Mouse (Mus musculus): ENCODE measurements at regions not wholly inside any gene's neighbourhood (a gene's known extent, or its start where the extent isn't known, plus 50 kb on each side); places are given as distances from the start of the nearest gene placed in this dataset.

DNA sequence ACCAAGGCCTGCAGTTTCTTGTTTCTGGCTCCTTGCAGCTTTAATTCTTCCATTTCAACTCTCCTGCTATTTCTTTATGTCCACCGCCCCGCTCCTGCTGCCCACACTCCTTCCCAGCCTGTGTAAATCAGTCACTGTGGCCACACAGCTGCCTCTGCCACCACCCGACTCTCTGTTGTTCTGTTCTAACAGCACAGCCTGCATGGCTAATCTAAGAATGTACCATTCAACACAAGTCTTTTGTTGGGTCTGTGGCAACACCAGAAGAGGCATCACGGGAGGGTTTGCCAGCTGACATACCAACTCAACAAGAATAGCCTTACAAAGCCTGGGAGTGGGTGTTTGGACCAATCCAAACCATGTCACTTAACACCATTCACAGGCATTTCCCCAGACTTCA is 264.9 kb upstream of the Pum3 start:
- 73% methylated on average over 4 of the region's 4 CpGs for WGBS (ENCODE audit: insufficient replicate concordance)
- H3K4me1 ChIP-seq (replicated peaks): no peaks in the 10 kb centered on the region
- no peaks in the 10 kb centered on the region for H3K9me3 ChIP-seq (replicated peaks)
- no peaks in the 10 kb centered on the region for H3K36me3 ChIP-seq (replicated peaks)
- H3K9ac ChIP-seq: no peak overlapping the region
- no peak for ATAC-seq (ENCODE audit: insufficient read depth)
- no peak overlapping the region for H3K4me3 ChIP-seq (replicated peaks)
- no peak overlapping the region for H3K4me2 ChIP-seq
- H3K27me3 ChIP-seq: no peaks in the 10 kb centered on the region
- no peak overlapping the region for H3K27ac ChIP-seq (replicated peaks)

- no peaks in the 10 kb centered on the region for H3K9me3 ChIP-seq (replicated peaks)
- WGBS (ENCODE audit: insufficient replicate concordance): 62% methylated on average over 7 of the region's 7 CpGs
- no peak for ATAC-seq (ENCODE audit: insufficient read depth)
Measured at GRCm38 (mm10) chr19:27693706-27694105, 264.1 kb upstream of the Pum3 start.

DNA sequence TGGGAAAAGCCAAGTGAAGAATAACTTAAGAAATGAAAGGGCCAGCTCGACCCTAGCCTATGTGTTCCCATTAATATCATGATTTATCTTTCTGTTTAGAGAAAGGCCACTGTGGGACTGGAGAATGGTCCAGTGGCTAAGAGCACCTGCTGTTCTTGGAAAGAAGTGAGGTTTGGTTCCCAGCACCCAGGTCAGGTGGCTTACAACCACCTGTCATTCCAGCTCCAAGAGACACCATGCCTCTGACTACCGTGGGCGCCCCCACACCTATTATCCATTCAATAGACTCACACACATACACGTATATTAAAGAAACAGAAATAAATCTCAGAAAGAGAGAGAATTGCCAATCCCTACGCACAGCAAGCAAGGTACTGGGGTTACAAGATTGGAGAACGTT is 263.3 kb upstream of the Pum3 start:
- 71% methylated on average over 6 of the region's 6 CpGs for WGBS (ENCODE audit: insufficient replicate concordance)

More at GRCm38 (mm10) chr19:27693706-27694105, 264.1 kb upstream of the Pum3 start:
- H3K36me3 ChIP-seq (replicated peaks): no peaks in the 10 kb centered on the region
- H3K4me1 ChIP-seq (replicated peaks): no peaks in the 10 kb centered on the region
- H3K27me3 ChIP-seq: no peaks in the 10 kb centered on the region
- no peak overlapping the region for H3K4me3 ChIP-seq (replicated peaks)
- no peak overlapping the region for H3K4me2 ChIP-seq
- no peak overlapping the region for H3K9ac ChIP-seq
- no peak overlapping the region for H3K27ac ChIP-seq (replicated peaks)

DNA sequence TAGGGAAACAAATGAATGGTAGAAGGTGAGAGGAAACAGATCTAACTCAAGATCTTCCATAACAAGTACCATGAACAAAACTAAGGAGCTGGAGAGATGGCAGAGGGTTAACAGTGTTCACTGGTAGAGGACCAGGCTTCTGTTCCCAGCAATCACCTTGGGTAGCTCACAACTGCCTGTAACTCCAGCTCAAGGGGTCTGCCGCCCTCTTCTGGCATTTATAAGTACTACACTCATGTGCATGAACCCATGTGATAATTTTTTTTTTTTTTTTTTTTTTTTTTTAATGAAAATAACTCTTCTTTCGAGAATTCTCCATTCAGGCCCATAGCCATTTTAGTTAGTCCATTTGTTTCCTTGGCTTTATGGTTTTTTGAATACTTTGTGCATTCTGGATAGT is 253.8 kb upstream of the Pum3 start:
- Histone ChIP-seq H3K27ac (replicated peaks) (no peak overlapping the region), H3K9ac (no peak overlapping the region), H3K4me2 (no peak overlapping the region), H3K27me3 (no peaks in the 10 kb centered on the region), H3K9me3 (replicated peaks) (no peaks in the 10 kb centered on the region), H3K4me1 (replicated peaks) (no peaks in the 10 kb centered on the region), H3K36me3 (replicated peaks) (no peaks in the 10 kb centered on the region), H3K4me3 (replicated peaks) (no peak overlapping the region)
- 32% methylated on average over 2 of the region's 2 CpGs for WGBS (ENCODE audit: insufficient replicate concordance)
- no peak for ATAC-seq (ENCODE audit: insufficient read depth)

More for the DNA sequence above, 263.3 kb upstream of the Pum3 start:
- Histone ChIP-seq H3K4me2 (no peak overlapping the region), H3K36me3 (replicated peaks) (no peaks in the 10 kb centered on the region), H3K4me3 (replicated peaks) (no peak overlapping the region), H3K27me3 (no peaks in the 10 kb centered on the region), H3K9me3 (replicated peaks) (no peaks in the 10 kb centered on the region), H3K27ac (replicated peaks) (no peak overlapping the region), H3K9ac (no peak overlapping the region), H3K4me1 (replicated peaks) (no peaks in the 10 kb centered on the region)
- no peak for ATAC-seq (ENCODE audit: insufficient read depth)

GRCm38 (mm10) chr19:27679427-27679826 is 249.8 kb upstream of the Pum3 start:
- no peak overlapping the region for H3K4me3 ChIP-seq (replicated peaks)
- H3K4me2 ChIP-seq: no peak overlapping the region
- no peak overlapping the region for H3K9ac ChIP-seq
- no peak overlapping the region for H3K27ac ChIP-seq (replicated peaks)
- no peaks in the 10 kb centered on the region for H3K4me1 ChIP-seq (replicated peaks)
- no peak for ATAC-seq (ENCODE audit: insufficient read depth)
- no peaks in the 10 kb centered on the region for H3K9me3 ChIP-seq (replicated peaks)
- WGBS (ENCODE audit: insufficient replicate concordance): 72% methylated on average over 7 of the region's 7 CpGs
- no peaks in the 10 kb centered on the region for H3K27me3 ChIP-seq
- no peaks in the 10 kb centered on the region for H3K36me3 ChIP-seq (replicated peaks)

GRCm38 (mm10) chr19:27672679-27673190 is 243.1 kb upstream of the Pum3 start:
- H3K4me3 ChIP-seq (replicated peaks): no peak overlapping the region
- no peak for ATAC-seq (ENCODE audit: insufficient read depth)
- no peak overlapping the region for H3K9ac ChIP-seq
- no peaks in the 10 kb centered on the region for H3K27me3 ChIP-seq
- no peak overlapping the region for H3K27ac ChIP-seq (replicated peaks)
- no peaks in the 10 kb centered on the region for H3K4me1 ChIP-seq (replicated peaks)
- H3K4me2 ChIP-seq: no peak overlapping the region
- no peaks in the 10 kb centered on the region for H3K36me3 ChIP-seq (replicated peaks)
- H3K9me3 ChIP-seq (replicated peaks): no peaks in the 10 kb centered on the region
- 49% methylated on average over 2 of the region's 2 CpGs for WGBS (ENCODE audit: insufficient replicate concordance)

DNA sequence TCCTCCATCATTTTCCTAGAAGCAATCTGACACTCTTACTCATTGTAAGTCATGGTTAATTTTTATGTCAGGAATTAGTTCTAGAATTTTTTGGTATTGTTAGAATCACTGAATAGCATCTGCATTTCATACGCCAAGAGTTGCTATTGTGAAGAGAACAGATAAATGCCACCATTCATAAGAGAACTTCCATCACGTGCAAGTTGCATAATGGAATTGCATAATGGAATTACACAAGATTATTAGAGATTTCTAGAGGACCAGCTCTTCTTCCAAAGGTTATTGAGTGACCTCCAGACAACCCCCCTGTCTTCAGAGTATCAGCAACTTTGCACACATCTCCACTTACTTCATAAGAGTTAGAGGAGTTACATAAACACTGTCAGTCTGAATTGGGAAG is 233.7 kb upstream of the Pum3 start:
- WGBS (ENCODE audit: insufficient replicate concordance): 56% methylated on average over 2 of the region's 2 CpGs
- Histone ChIP-seq H3K4me3 (replicated peaks) (no peak overlapping the region), H3K27ac (replicated peaks) (no peak overlapping the region), H3K4me1 (replicated peaks) (no peaks in the 10 kb centered on the region), H3K27me3 (no peaks in the 10 kb centered on the region), H3K4me2 (no peak overlapping the region), H3K9ac (no peak overlapping the region), H3K36me3 (replicated peaks) (no peaks in the 10 kb centered on the region), H3K9me3 (replicated peaks) (no peaks in the 10 kb centered on the region; the same call in 1 of the 2 replicates)
- ATAC-seq (ENCODE audit: insufficient read depth): no peak

DNA sequence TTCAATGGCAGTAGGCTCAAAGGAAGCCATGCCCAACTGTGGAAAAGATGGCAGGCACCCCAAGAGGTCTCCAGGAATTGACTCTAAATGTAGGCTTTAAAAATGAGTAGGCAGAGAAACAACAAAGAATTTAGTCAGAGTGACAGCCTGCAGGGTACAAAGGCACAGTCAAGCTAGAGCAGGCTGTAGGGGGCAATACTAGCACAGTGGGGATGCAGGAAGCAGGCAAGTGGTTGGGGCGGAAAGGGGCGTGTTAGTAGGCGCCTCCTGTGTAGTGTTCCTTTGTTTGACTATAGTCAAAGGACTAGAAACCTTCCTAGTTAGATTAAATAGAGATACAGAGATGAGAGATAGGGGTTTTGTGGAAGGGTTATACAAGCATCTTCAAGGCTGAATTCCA is 211.4 kb upstream of the Pum3 start:
- Histone ChIP-seq H3K9ac (no peak overlapping the region), H3K27me3 (no peaks in the 10 kb centered on the region), H3K9me3 (replicated peaks) (no peaks in the 10 kb centered on the region), H3K4me2 (no peak overlapping the region), H3K4me1 (replicated peaks) (no peaks in the 10 kb centered on the region), H3K36me3 (replicated peaks) (no peaks in the 10 kb centered on the region), H3K4me3 (replicated peaks) (no peak overlapping the region), H3K27ac (replicated peaks) (no peak overlapping the region)
- no peak for ATAC-seq (ENCODE audit: insufficient read depth)
- 43% methylated on average over 3 of the region's 3 CpGs for WGBS (ENCODE audit: insufficient replicate concordance)

GRCm38 (mm10) chr19:27633105-27633504 is 203.5 kb upstream of the Pum3 start:
- ATAC-seq (ENCODE audit: insufficient read depth): no peak
- WGBS (ENCODE audit: insufficient replicate concordance): 64% methylated on average over 6 of the region's 6 CpGs
- H3K4me3 ChIP-seq (replicated peaks): no peak overlapping the region
- H3K36me3 ChIP-seq (replicated peaks): no peaks in the 10 kb centered on the region
- H3K27ac ChIP-seq (replicated peaks): no peak overlapping the region
- no peaks in the 10 kb centered on the region for H3K27me3 ChIP-seq
- no peaks in the 10 kb centered on the region for H3K9me3 ChIP-seq (replicated peaks)
- no peak overlapping the region for H3K4me2 ChIP-seq
- H3K4me1 ChIP-seq (replicated peaks): no peaks in the 10 kb centered on the region
- H3K9ac ChIP-seq: no peak overlapping the region

DNA sequence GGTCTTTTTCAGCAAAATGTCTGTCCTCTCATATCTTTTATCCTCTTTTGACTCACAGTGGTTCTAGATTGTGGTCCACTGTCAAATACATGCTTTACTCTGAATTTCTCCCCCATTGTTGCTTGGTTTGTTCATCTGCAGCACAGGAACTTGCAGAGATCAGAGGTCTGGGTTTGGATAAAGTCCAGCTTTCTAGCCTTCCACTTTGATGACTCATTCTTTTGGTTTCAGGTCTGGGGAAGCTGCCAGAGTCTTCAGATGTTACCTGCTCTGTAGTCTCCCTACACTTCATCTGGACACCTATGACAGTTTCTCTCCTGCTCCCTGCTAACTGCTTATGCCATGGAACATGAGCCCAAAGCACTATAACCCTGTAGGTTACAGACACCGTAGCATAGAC is 198.0 kb upstream of the Pum3 start:
- H3K4me1 ChIP-seq (replicated peaks): no peaks in the 10 kb centered on the region
- no peak for ATAC-seq (ENCODE audit: insufficient read depth)
- no peak overlapping the region for H3K9ac ChIP-seq
- H3K9me3 ChIP-seq (replicated peaks): no peaks in the 10 kb centered on the region
- no peak overlapping the region for H3K4me3 ChIP-seq (replicated peaks)
- H3K4me2 ChIP-seq: no peak overlapping the region
- no peaks in the 10 kb centered on the region for H3K27me3 ChIP-seq
- H3K36me3 ChIP-seq (replicated peaks): no peaks in the 10 kb centered on the region
- H3K27ac ChIP-seq (replicated peaks): no peak overlapping the region
- 60% methylated on average over 1 of the region's 1 CpGs for WGBS (ENCODE audit: insufficient replicate concordance)

DNA sequence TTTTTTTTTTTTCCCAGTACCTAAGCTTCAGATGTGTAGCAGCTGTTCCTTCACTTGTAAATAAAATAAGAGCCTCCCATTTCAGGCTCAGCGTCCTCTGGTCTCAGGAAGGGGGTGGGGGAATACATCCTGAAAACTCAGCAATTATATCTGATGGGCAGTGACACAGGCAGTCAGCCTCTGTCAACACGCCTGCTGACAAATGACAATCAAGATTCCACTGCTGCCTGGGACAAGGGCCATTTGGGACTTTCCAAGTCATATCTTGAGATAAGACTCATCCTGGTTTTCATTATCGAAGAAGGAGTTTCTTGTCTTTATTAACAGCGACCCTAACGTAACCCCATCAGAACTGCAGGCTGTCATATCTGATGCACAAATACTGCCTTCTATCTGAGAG is 187.9 kb upstream of the Pum3 start:
- Histone ChIP-seq H3K4me1 (replicated peaks) (no peaks in the 10 kb centered on the region), H3K4me3 (replicated peaks) (no peak overlapping the region), H3K36me3 (replicated peaks) (no peaks in the 10 kb centered on the region), H3K9ac (no peak overlapping the region), H3K27me3 (no peaks in the 10 kb centered on the region), H3K27ac (replicated peaks) (no peak overlapping the region), H3K9me3 (replicated peaks) (no peaks in the 10 kb centered on the region), H3K4me2 (no peak overlapping the region)
- ATAC-seq (ENCODE audit: insufficient read depth): no peak
- 51% methylated on average over 5 of the region's 5 CpGs for WGBS (ENCODE audit: insufficient replicate concordance)

GRCm38 (mm10) chr19:27606933-27607332 is 177.3 kb upstream of the Pum3 start:
- Histone ChIP-seq H3K36me3 (replicated peaks) (no peaks in the 10 kb centered on the region), H3K4me3 (replicated peaks) (no peak overlapping the region), H3K9ac (no peak overlapping the region), H3K4me1 (replicated peaks) (no peaks in the 10 kb centered on the region), H3K27ac (replicated peaks) (no peak overlapping the region), H3K4me2 (no peak overlapping the region), H3K27me3 (no peaks in the 10 kb centered on the region), H3K9me3 (replicated peaks) (no peaks in the 10 kb centered on the region)
- no peak for ATAC-seq (ENCODE audit: insufficient read depth)
- WGBS (ENCODE audit: insufficient replicate concordance): 51% methylated on average over 2 of the region's 2 CpGs

Measured in liver, embryonic 15.5 days (tissue).